Mouse (Mus musculus) cerebellum, adult 2 months (tissue): ENCODE results near the gene Bcan. TPM values are rescaled to one million over a fixed set of nuclear protein-coding genes. Genes with fewer than 3 reads are reported as not detected.
A peak's percentile ranks its signal among the peaks of the same experiment; 100 is the strongest.

Experiments
- DNase-seq, 2 experiments: peaks; one replicate each; pipeline ENCODE4 v3.0.0; 2021
- H3K27ac ChIP-seq: fragments of 200-500 bp; 2 replicates; pipeline ENCODE4 v1.5.1; 2012; ENCODE audit warnings: low read length, control low read depth, inconsistent platforms; ENCODE audit not compliant: insufficient read depth
- H3K27me3 ChIP-seq: fragments of 200-500 bp; 2 replicates; pipeline ENCODE4 v1.6.1; 2012; ENCODE audit warnings: inconsistent platforms, mild to moderate bottlenecking, low read length, moderate library complexity; ENCODE audit not compliant: control insufficient read depth, insufficient read depth
- H3K4me1 ChIP-seq: fragments of 200-500 bp; 2 replicates; pipeline ENCODE4 v1.6.1; 2011; ENCODE audit warnings: low read length; ENCODE audit not compliant: control insufficient read depth, insufficient read depth
- H3K4me3 ChIP-seq: fragments of 200-500 bp; replicated peaks from 2 replicates; pipeline ENCODE3; 2011; ENCODE audit warnings: mild to moderate bottlenecking, low read depth, low read length, control low read depth; ENCODE audit not compliant: insufficient read depth
- CTCF ChIP-seq: fragments of 200-500 bp; IDR thresholded peaks from 2 replicates; pipeline ENCODE4 v1.5.1; 2011; ENCODE audit warnings: low read depth, mild to moderate bottlenecking, control low read depth, low read length, moderate library complexity, borderline replicate concordance; ENCODE audit not compliant: insufficient read depth
- POLR2A ChIP-seq: fragments of 200-500 bp; IDR thresholded peaks from 2 replicates; pipeline ENCODE4 v1.6.1; 2011; ENCODE audit warnings: low read length, control low read depth, borderline replicate concordance; ENCODE audit not compliant: insufficient read depth
- WGBS: fragments of 180-500 bp; shearing (Covaris S2); methylation state at CpG from one replicate; pipeline ENCODE4 v1.1.7; 2018; 5-methylcytosine and 5-hydroxymethylcytosine counted together
- polyA plus RNA-seq: library from polyadenylated mRNA; depleted of rRNA; stranded (reverse); fragments of >200 nt; gene quantifications from 2 replicates; pipeline ENCODE4 v1.2.3, GENCODE M21; 2012

Bcan gene
- polyA plus RNA-seq, 1 experiment = 400 TPM

DNA sequence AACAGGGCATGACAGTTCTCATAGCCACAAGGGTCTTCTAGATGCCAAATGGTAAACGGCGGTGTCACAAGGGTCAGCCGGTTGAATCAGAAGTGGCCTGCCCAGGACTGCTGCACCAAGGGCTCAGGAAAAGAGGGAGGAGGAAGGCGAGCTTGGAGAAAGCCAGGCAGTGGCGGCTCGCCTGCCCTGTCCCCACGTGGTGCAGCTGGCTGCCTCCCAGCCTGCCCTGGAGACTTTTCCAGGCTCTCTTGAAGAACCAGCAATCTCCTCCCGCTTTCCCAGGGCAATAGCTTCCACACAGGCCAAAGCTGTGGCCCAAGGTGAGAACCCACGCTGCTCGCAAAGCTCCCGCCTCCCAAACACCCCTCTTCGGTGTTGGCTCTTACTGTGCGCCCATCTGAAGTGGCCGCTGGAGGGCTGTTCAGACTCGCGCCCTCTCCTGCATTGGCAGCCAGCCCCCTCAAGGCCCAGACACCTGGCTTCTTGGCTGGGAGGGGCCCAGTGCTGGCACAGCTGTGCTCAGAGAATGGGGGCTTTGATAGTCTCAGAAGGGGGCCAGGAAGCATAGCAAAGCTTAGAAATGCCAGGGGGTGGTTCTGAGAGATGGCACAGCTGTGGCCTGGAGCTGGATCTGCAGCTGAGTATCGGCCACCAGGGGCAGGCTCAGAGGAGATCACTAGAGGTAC is 2.4 kb upstream of the Bcan start:
- H3K27ac ChIP-seq = no peak overlapping the region
- TF ChIP-seq CTCF (no peak), POLR2A (no peak)
- H3K27me3 ChIP-seq = peaks cover 2% of the 10 kb centered on the region; the same call in 1 of the 2 replicates
- H3K4me1 ChIP-seq = no peaks in the 10 kb centered on the region; the same call in 1 of the 2 replicates
- DNase-seq = peak in 1 of 2 experiments; percentile 43
- H3K4me3 ChIP-seq = no peak overlapping the region
- 2% methylated on average over 17 of the region's 17 CpGs for WGBS

- peak in 1 of 2 experiments; percentile 28 for DNase-seq
- Histone ChIP-seq H3K27me3 (peaks cover 4% of the 10 kb centered on the region; the same call in 1 of the 2 replicates), H3K27ac (no peak overlapping the region; the same call in 1 of the 2 replicates), H3K4me1 (no peaks in the 10 kb centered on the region; the same call in 1 of the 2 replicates), H3K4me3 (peak overlapping the region; percentile 53)
- no peak for TF ChIP-seq CTCF
- TF ChIP-seq POLR2A = no peak
- WGBS = 31% methylated on average over 11 of the region's 11 CpGs
Observed at GRCm38 (mm10) chr3:88000816-88001595, 976 bp upstream of the Bcan start.

GRCm38 (mm10) chr3:87999243-87999895 is 661 bp downstream of the Bcan start:
- H3K27ac ChIP-seq = peak overlapping the region; percentile 57; the same call in 1 of the 2 replicates
- H3K4me3 ChIP-seq = peak overlapping the region; percentile 53
- DNase-seq = no peak
- H3K4me1 ChIP-seq = no peaks in the 10 kb centered on the region; the same call in 1 of the 2 replicates
- WGBS = under 1% methylated on average over 38 of the region's 38 CpGs
- TF ChIP-seq CTCF = no peak
- TF ChIP-seq POLR2A = no peak
- peaks cover 4% of the 10 kb centered on the region; the same call in 1 of the 2 replicates for H3K27me3 ChIP-seq

DNA sequence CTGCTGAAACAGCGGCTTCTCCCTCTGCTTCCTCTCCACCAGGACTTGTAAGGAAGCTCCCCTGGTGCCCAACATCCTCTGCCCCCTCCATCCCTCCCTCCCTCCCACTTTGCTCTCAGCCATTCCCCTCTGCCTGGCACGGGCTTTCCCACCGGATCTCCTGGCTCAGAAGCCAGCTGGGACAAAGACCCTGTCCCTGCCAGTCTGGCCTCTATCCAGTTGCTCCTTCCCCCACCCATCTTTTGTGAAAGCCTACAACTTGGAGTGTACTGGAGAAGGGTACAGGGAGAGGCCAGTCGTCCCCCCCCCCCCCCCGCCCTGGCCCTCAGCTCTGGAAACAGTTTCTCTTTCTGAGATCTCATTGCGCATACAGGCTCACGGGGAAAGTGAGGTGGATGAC is 1.3 kb downstream of the Bcan start:
- Histone ChIP-seq H3K27me3 (peaks cover 4% of the 10 kb centered on the region; the same call in 1 of the 2 replicates), H3K4me3 (peak overlapping the region; percentile 53), H3K27ac (no peak overlapping the region), H3K4me1 (no peaks in the 10 kb centered on the region; the same call in 1 of the 2 replicates)
- 3% methylated on average over 7 of the region's 7 CpGs for WGBS
- peak in 1 of 2 experiments; percentile 33 for DNase-seq
- TF ChIP-seq CTCF (no peak), POLR2A (no peak)

DNA sequence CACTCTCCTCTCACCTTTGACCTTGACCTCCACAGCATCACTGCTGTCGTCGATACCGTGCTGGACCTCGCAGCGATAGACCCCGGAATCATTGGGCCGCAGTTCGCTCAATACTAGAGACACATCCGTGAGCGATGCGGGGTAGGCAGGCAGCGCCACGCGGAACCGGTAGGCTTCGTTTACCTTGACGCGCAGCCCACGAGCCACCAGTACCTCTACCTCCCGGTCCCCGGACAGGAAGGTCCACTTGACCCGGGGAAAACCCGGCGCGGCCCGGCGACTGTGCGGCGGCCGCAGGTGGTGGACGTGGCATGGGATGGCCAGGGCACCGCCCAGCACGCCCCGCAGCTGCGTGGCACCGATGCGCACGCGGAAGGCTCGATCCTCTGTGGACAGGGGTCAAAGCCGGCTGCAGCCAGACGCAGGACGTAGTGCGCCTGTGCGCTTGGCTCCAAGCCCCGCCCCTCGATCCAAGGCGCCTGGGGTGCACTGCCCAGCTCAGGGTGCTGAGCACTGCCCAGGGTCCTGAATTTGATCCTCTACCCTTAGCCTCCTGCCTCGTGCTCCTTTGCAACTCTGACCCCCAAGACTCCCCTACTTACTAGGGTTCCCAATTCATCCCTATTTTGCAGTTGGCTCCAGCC is 2.9 kb downstream of the Bcan start:
- H3K27ac ChIP-seq = no peak overlapping the region
- peak overlapping the region; percentile 44 for H3K4me3 ChIP-seq
- 6% methylated on average over 49 of the region's 49 CpGs for WGBS
- H3K4me1 ChIP-seq = no peaks in the 10 kb centered on the region; the same call in 1 of the 2 replicates
- TF ChIP-seq CTCF = no peak
- no peak for TF ChIP-seq POLR2A
- H3K27me3 ChIP-seq = peaks cover 4% of the 10 kb centered on the region; the same call in 1 of the 2 replicates
- DNase-seq = peak in 1 of 2 experiments; percentile 16

- H3K4me1 ChIP-seq = no peaks in the 10 kb centered on the region; the same call in 1 of the 2 replicates
- no peak overlapping the region for H3K4me3 ChIP-seq
- WGBS = 20% methylated on average over 15 of the region's 15 CpGs
- no peak for DNase-seq
- no peak for TF ChIP-seq POLR2A
- no peak for TF ChIP-seq CTCF
- peaks cover 4% of the 10 kb centered on the region; the same call in 1 of the 2 replicates for H3K27me3 ChIP-seq
- no peak overlapping the region for H3K27ac ChIP-seq
Observed at GRCm38 (mm10) chr3:87996401-87996800, 3.6 kb downstream of the Bcan start.

DNA sequence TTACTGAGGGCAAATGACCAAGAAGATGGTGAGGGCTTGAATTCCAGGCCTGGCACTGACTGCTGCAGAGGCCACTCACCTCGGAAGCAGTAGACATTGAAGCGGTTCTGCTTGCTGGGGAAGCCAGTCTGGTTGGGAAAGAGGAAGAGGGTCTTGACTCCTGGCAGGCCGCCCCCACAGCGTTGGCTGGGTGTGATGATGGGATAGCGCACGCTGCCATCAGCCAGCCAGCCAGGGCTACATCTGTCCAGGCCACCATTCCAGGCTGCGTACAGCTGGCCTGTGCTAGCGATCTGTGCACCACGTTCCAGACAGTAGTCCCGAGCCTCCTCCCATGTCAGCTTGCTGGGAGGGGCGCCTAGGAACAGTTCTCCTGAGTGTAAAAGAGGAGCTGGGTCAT is 4.7 kb downstream of the Bcan start:
- no peak overlapping the region for H3K4me3 ChIP-seq
- peaks cover 4% of the 10 kb centered on the region; the same call in 1 of the 2 replicates for H3K27me3 ChIP-seq
- DNase-seq = no peak
- no peaks in the 10 kb centered on the region; the same call in 1 of the 2 replicates for H3K4me1 ChIP-seq
- WGBS = 29% methylated on average over 11 of the region's 11 CpGs
- TF ChIP-seq POLR2A = no peak
- no peak for TF ChIP-seq CTCF
- H3K27ac ChIP-seq = no peak overlapping the region
